In the genomic region with DNA sequence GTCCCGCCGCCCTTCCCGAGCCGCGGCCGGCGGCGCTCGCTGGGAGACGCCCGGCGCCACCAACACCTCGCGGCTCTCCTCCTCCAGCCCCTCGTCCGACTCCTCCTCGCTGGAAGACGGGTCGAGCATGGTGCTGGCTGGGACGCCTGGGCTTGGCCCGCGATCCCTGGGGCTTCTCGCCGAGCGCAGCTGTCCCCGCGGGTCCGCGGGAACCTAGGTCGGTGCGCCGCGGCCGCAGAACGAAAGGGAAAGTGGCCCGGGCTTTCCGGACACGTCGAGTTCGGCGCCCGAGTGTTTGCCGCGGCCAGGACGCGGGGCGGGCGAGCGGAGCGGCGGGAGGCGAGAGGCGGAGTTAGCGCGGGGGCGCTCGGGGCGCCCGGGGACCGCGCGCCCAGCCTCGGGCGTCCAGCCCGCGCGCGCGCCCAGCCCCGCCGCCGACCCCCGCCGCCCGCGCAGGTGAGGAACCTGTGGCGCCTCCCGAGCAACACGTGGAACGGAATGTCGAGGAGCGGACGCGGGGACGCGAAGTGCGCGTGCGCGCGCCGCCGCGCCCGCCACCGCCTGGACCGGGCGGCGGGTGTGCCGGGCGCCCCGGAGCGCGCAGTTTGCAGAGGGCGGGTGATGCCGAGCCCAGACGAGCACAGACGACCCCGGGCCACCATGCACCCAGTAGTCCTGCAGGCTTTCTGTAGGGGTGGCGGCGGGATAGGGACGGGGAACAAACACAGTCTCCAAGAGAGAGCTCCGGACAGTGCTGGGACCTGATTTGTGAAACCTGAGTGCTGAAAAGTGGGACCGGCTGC, we compare ENCODE assay signal across 8 mouse cellular contexts. TPM values are rescaled to one million over a fixed set of nuclear protein-coding genes. Genes with fewer than 3 reads are reported as not detected.
DNase-seq lines count a peak whose midpoint lies in the region; ATAC-seq and TF ChIP-seq lines count a peak whose summit lies in the region.

Gene Cadps2, minus strand, starts transcription at position 413 of the 803 bp plus-strand sequence.

- no peaks in the 10 kb centered on the region for H3K4me1 ChIP-seq in embryonic fibroblast, embryonic 13.5 days (ENCODE audit: control insufficient read depth, insufficient read depth, low read length)
- peaks cover 3% of the 10 kb centered on the region in 2 experiments; a peak in 2 of 4 replicates for H3K4me1 ChIP-seq in heart, embryonic 14.5 days (ENCODE audit: control insufficient read depth in 2 of 2, insufficient read depth in 2 of 2, low read length in 2 of 2)
- peaks cover 6% of the 10 kb centered on the region for H3K4me1 ChIP-seq in kidney, embryonic 16.5 days (ENCODE audit: insufficient read depth, low read length)
- no peaks in the 10 kb centered on the region for H3K4me1 ChIP-seq in liver, embryonic 13.5 days (replicated peaks)

- no peak for TF ChIP-seq POLR2A in embryonic fibroblast, embryonic 13.5 days (IDR thresholded peaks at IDR 0.05; ENCODE audit: low read depth, low read length)

- peak; percentile 71 for ATAC-seq in heart, embryonic 14.5 days (ENCODE audit: insufficient number of reproducible peaks, insufficient read depth, low FRiP score, low read depth)
- peak; percentile 85 for ATAC-seq in kidney, embryonic 16.5 days (ENCODE audit: low FRiP score, low TSS enrichment)
- no peak for ATAC-seq in liver, embryonic 13.5 days (ENCODE audit: low read depth)

- no peak within 1 kb of the TSS for H3K27ac ChIP-seq in embryonic fibroblast, embryonic 13.5 days (ENCODE audit: insufficient read depth, low read length)
- H3K27ac ChIP-seq in heart, embryonic 14.5 days (replicated peaks in 1 of 2; ENCODE audit: control insufficient read depth in 1 of 2, insufficient read depth in 1 of 2, low read depth in 2 of 2, low read length in 2 of 2), result no peak within 1 kb of the TSS
- H3K27ac ChIP-seq in kidney, embryonic 16.5 days (ENCODE audit: low read length), result peak within 1 kb of the TSS; percentile 40
- H3K27ac ChIP-seq in liver, embryonic 13.5 days, result no peak within 1 kb of the TSS

- WGBS in heart, embryonic 14.5 days, result under 1% methylated on average over 95 of the region's 114 CpGs
- under 1% methylated on average over 81 of the region's 114 CpGs for WGBS in kidney, embryonic 16.5 days
- WGBS in liver, embryonic 13.5 days (ENCODE audit: insufficient replicate concordance), result under 1% methylated on average over 105 of the region's 114 CpGs

- TF ChIP-seq CTCF in embryonic fibroblast, embryonic 13.5 days (IDR thresholded peaks at IDR 0.05; ENCODE audit: borderline replicate concordance, insufficient read depth, low read length), result no peak

- peak within 1 kb of the TSS; percentile 92 for H3K4me2 ChIP-seq in heart, embryonic 14.5 days (ENCODE audit: low read length)
- peak within 1 kb of the TSS; percentile 72 for H3K4me2 ChIP-seq in kidney, embryonic 16.5 days (replicated peaks; ENCODE audit: low read depth, low read length)
- H3K4me2 ChIP-seq in liver, embryonic 13.5 days, result peak within 1 kb of the TSS; percentile 64

- peaks cover 12% of the 10 kb centered on the region for H3K27me3 ChIP-seq in heart, embryonic 14.5 days (ENCODE audit: control insufficient read depth, insufficient read depth, low read length)
- no peaks in the 10 kb centered on the region for H3K27me3 ChIP-seq in kidney, embryonic 16.5 days (ENCODE audit: insufficient read depth, low read length)
- H3K27me3 ChIP-seq in liver, embryonic 13.5 days, result peaks cover 40% of the 10 kb centered on the region

- no peaks in the 10 kb centered on the region for H3K9me3 ChIP-seq in heart, embryonic 14.5 days (ENCODE audit: control insufficient read depth, low read length)
- H3K9me3 ChIP-seq in kidney, embryonic 16.5 days (ENCODE audit: low read length), result peaks cover 3% of the 10 kb centered on the region
- no peaks in the 10 kb centered on the region for H3K9me3 ChIP-seq in liver, embryonic 13.5 days (replicated peaks)

- no peaks in the 10 kb centered on the region for H3K36me3 ChIP-seq in heart, embryonic 14.5 days (ENCODE audit: control insufficient read depth, insufficient read depth, low read length)
- no peaks in the 10 kb centered on the region for H3K36me3 ChIP-seq in kidney, embryonic 16.5 days (ENCODE audit: insufficient read depth, low read length)
- no peaks in the 10 kb centered on the region for H3K36me3 ChIP-seq in liver, embryonic 13.5 days

- H3K4me3 ChIP-seq in embryonic fibroblast, embryonic 13.5 days (ENCODE audit: insufficient read depth, low read length), result peak within 1 kb of the TSS; percentile 80
- H3K4me3 ChIP-seq in heart, embryonic 14.5 days (ENCODE audit: control insufficient read depth in 1 of 2, insufficient read depth in 1 of 2, low read depth in 1 of 2, low read length in 2 of 2), result peak within 1 kb of the TSS; percentile 59 to 79
- peak within 1 kb of the TSS; percentile 80 for H3K4me3 ChIP-seq in kidney, embryonic 16.5 days (ENCODE audit: low read length)
- peak within 1 kb of the TSS; percentile 58 for H3K4me3 ChIP-seq in liver, embryonic 13.5 days (replicated peaks)

- peak within 1 kb of the TSS; percentile 72 for H3K9ac ChIP-seq in heart, embryonic 14.5 days (ENCODE audit: low read length)
- H3K9ac ChIP-seq in kidney, embryonic 16.5 days (replicated peaks; ENCODE audit: low read length), result peak within 1 kb of the TSS; percentile 78
- no peak within 1 kb of the TSS; the same call in 1 of the 2 replicates for H3K9ac ChIP-seq in liver, embryonic 13.5 days

- peak; percentile 50 to 68 for DNase-seq in urinary bladder, adult 18-20 months (ENCODE audit: low spot score in 2 of 2)
- DNase-seq in urinary bladder, postnatal 10 days (ENCODE audit: low spot score), result no peak
- DNase-seq in liver, embryonic 13.5 days, result no peak
- DNase-seq in neural tube, embryonic 10.5 days (ENCODE audit: extremely low spot score, low spot score), result peak; percentile 74
- peak; percentile 64 for DNase-seq in urinary bladder, adult 2 months (ENCODE audit: low spot score)

RNA-seq across cellular contexts. Expression of gene Cadps2, which starts in this region (rescaled TPM):
- not detected in 2 replicates for polyA plus RNA-seq in embryonic fibroblast, embryonic 13.5 days (2011; ENCODE audit: insufficient read length, low read depth, missing spikeins)
- polyA plus RNA-seq in heart, embryonic 14.5 days (2014; fragmentation: Nextera tagmentation; extraction: Ambion mirVana), result 1.3 and 1.4 TPM in 2 replicates
- polyA plus RNA-seq in kidney, embryonic 16.5 days (2015; fragmentation: Nextera tagmentation; extraction: Ambion mirVana), result 5.2 and 6.2 TPM in 2 replicates
- polyA plus RNA-seq in liver, embryonic 13.5 days (2015; fragmentation: Nextera tagmentation; extraction: Ambion mirVana), result 0.08 and 0.10 TPM in 2 replicates
- 7.1 and 7.2 TPM in 2 replicates for polyA plus RNA-seq in urinary bladder, adult 2 months (2012; rRNA removed)

Comparison
In these comparisons a context has a peak if more than half of its experiments do, and no peak if none do; other contexts are left out.
1. DNase-seq: peak in urinary bladder, adult 18-20 months (2 of 2), neural tube, embryonic 10.5 days (single experiment) and urinary bladder, adult 2 months (single experiment); none in urinary bladder, postnatal 10 days (single experiment) and liver, embryonic 13.5 days (single experiment).
2. Peak in every context shown above with its lines, with median percentiles within 50 percentile points of each other: H3K4me3 ChIP-seq and H3K4me2 ChIP-seq.